Mouse (Mus musculus) forebrain, embryonic 10.5 days (tissue): ENCODE measurements around the gene Trim14. TPM values are rescaled to one million over a fixed set of nuclear protein-coding genes. Genes with fewer than 3 reads are reported as not detected.

Source experiments
- DNase-seq: peaks from one replicate; pipeline ENCODE4 v3.0.0-alpha.2; 2017; ENCODE audit warnings: low spot score; ENCODE audit errors: extremely low spot score
- H3K27ac ChIP-seq: fragments of 300-500 bp; sonication (generic); 2 replicates; pipeline ENCODE4 v1.5.1; 2016; ENCODE audit warnings: mild to moderate bottlenecking
- H3K27me3 ChIP-seq: fragments of 300-500 bp; sonication (generic); 2 replicates; pipeline ENCODE4 v1.6.1; 2016; ENCODE audit warnings: mild to moderate bottlenecking; ENCODE audit not compliant: poor library complexity, severe bottlenecking
- H3K36me3 ChIP-seq: fragments of 300-500 bp; sonication (generic); replicated peaks from 2 replicates; pipeline ENCODE4 v1.6.1; 2016; ENCODE audit warnings: mild to moderate bottlenecking, moderate library complexity
- H3K4me1 ChIP-seq: fragments of 300-500 bp; sonication (generic); 2 replicates; pipeline ENCODE4 v1.6.1; 2016
- H3K4me3 ChIP-seq: fragments of 300-500 bp; sonication (generic); 2 replicates; pipeline ENCODE4 v1.5.1; 2016; ENCODE audit warnings: mild to moderate bottlenecking, moderate library complexity
- H3K9me3 ChIP-seq: fragments of 300-500 bp; sonication (generic); 2 replicates; pipeline ENCODE4 v1.6.1; 2016; ENCODE audit warnings: mild to moderate bottlenecking, moderate library complexity
- WGBS: fragments of 180-500 bp; shearing (Covaris S2); methylation state at CpG from one replicate; pipeline ENCODE4 v1.1.7; 2016; 5-methylcytosine and 5-hydroxymethylcytosine counted together
- polyA plus RNA-seq: library from polyadenylated mRNA; unstranded; fragments of >200 nt; fragmentation: Nextera tagmentation; extraction: Ambion mirVana; gene quantifications from 2 replicates; pipeline ENCODE4 v1.2.1, GENCODE M21; 2016

The Trim14 gene
- polyA plus RNA-seq, 1 experiment from 2014 or later: 0.84 TPM

DNA sequence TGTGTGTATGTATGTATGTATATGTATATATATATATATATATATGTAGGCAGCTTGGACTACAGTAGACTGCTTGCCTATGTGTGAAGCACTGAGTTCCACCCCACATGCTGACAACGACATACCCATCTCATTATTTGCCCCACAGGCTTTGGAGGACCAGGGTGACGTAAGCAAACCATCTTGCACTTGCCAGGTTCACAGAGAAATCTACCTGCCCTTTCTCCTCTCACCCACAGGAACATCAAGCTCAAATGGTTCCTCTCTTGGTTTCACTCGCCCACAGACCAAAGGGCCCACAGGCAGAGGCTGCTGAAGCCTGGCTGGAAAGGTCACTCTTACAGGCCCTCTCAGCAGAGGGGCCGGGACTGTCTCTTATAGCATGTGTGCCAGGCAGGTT is 36.7 kb upstream of the Trim14 start:
- no peak overlapping the region for H3K4me3 ChIP-seq
- no peaks in the 10 kb centered on the region for H3K36me3 ChIP-seq
- no peak for DNase-seq
- no peak overlapping the region for H3K27ac ChIP-seq
- H3K27me3 ChIP-seq: no peaks in the 10 kb centered on the region
- peaks cover 9% of the 10 kb centered on the region; the same call in 1 of the 2 replicates for H3K9me3 ChIP-seq
- 81% methylated on average over 4 of the region's 4 CpGs for WGBS
- peaks cover 11% of the 10 kb centered on the region for H3K4me1 ChIP-seq

- Histone ChIP-seq H3K4me3 (no peak overlapping the region), H3K27ac (no peak overlapping the region), H3K36me3 (no peaks in the 10 kb centered on the region), H3K4me1 (peaks cover 11% of the 10 kb centered on the region), H3K9me3 (peaks cover 9% of the 10 kb centered on the region; the same call in 1 of the 2 replicates), H3K27me3 (no peaks in the 10 kb centered on the region)
- DNase-seq: no peak
- 89% methylated on average over 9 of the region's 9 CpGs for WGBS
These were observed 35.8 kb upstream of the Trim14 start for GRCm38 (mm10) chr4:46571744-46572143.

- Histone ChIP-seq H3K36me3 (no peaks in the 10 kb centered on the region), H3K9me3 (peaks cover 5% of the 10 kb centered on the region; the same call in 1 of the 2 replicates), H3K27me3 (no peaks in the 10 kb centered on the region), H3K4me1 (peaks cover 11% of the 10 kb centered on the region), H3K4me3 (no peak overlapping the region), H3K27ac (peak overlapping the region; percentile 12)
- no peak for DNase-seq
- 27% methylated on average over 5 of the region's 5 CpGs for WGBS
These were observed 33.7 kb upstream of the Trim14 start for GRCm38 (mm10) chr4:46569671-46570070.

DNA sequence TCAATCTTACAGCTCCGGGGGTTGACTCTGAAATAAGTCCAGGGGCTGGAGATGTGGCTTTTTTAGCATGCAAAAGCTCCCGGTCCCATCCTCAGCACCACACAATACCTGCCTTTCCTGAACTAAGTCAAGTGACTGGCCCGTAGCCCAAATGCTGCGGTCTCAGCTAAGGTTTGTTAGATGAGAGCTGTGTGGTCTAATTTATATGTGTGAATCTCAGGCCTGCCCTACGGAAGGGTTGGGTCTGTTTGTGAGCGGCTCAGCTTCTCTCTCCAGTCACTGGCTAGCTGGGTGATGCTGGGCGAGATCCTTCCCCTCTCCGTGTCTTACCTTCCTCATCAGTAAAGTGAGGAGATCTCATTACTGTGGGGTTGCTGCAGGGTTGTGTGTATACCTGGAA is 32.2 kb upstream of the Trim14 start:
- no peaks in the 10 kb centered on the region for H3K36me3 ChIP-seq
- DNase-seq: no peak
- peaks cover 11% of the 10 kb centered on the region for H3K4me1 ChIP-seq
- H3K27me3 ChIP-seq: no peaks in the 10 kb centered on the region
- H3K27ac ChIP-seq: no peak overlapping the region
- 92% methylated on average over 8 of the region's 8 CpGs for WGBS
- peaks cover 5% of the 10 kb centered on the region; the same call in 1 of the 2 replicates for H3K9me3 ChIP-seq
- no peak overlapping the region for H3K4me3 ChIP-seq

DNA sequence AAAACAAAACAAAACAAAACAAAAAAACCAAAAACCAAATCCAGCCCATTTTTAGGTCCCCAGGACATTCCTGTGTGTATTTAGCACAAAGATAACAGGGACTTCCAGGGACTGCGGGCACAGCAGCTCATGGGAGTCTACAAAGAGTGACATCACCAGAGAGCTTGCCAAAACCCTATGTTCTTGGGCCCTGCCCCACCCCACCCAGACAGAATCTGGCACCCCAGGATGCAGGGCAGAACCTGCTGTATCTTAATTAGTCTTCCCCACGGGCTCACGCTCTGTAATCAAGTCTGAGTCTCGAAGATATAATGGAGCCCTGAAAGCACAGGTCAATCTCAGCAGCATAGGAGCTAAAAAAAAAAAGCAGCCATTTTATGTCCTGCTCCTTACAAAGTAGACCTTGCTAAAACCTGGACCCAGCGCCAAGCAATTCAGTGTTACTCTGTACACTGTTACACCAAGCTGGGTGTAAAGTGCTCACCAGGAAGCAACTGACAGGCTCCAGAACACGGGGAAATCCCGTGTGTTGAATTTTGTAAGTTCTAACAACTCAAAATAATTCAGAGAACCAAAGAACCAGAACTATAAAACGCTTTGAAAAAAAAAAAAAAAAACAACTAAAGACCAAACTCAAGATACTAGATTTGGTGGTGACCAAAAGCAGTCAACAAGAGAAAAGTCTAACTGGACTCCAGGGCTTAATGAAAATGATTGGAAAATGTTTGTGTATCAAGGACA is 31.2 kb upstream of the Trim14 start:
- Histone ChIP-seq H3K27me3 (no peaks in the 10 kb centered on the region), H3K4me3 (no peak overlapping the region), H3K4me1 (peaks cover 11% of the 10 kb centered on the region), H3K36me3 (no peaks in the 10 kb centered on the region), H3K9me3 (peaks cover 5% of the 10 kb centered on the region; the same call in 1 of the 2 replicates), H3K27ac (no peak overlapping the region)
- 78% methylated on average over 8 of the region's 8 CpGs for WGBS
- no peak for DNase-seq

GRCm38 (mm10) chr4:46565393-46565955 is 29.5 kb upstream of the Trim14 start:
- no peaks in the 10 kb centered on the region for H3K36me3 ChIP-seq
- H3K4me3 ChIP-seq: no peak overlapping the region
- no peak for DNase-seq
- H3K27ac ChIP-seq: no peak overlapping the region
- H3K4me1 ChIP-seq: peaks cover 12% of the 10 kb centered on the region
- H3K27me3 ChIP-seq: no peaks in the 10 kb centered on the region
- no peaks in the 10 kb centered on the region for H3K9me3 ChIP-seq
- WGBS: 88% methylated on average over 4 of the region's 4 CpGs

DNA sequence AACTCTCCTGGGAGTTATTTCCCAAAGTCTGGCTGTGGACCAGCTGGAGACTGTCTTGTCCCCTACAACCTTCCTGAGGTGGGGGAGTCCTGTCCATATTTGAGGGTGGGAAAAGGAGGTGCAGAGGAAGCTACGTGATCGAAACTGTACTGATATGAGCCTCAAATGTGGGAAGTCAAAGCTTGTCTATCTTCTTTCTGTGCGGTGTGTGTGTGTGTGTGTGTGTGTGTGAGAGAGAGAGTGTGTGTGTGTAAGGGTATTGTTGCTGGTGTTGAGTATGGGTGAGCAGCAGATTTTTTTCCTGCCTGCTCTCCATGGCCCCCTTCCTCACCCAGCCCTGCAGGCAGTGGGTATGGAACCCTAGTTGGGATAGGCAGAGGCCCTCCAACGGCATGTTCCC is 28.3 kb upstream of the Trim14 start:
- Histone ChIP-seq H3K9me3 (no peaks in the 10 kb centered on the region), H3K27me3 (no peaks in the 10 kb centered on the region), H3K36me3 (no peaks in the 10 kb centered on the region), H3K4me3 (no peak overlapping the region), H3K4me1 (peaks cover 4% of the 10 kb centered on the region; the same call in 1 of the 2 replicates), H3K27ac (no peak overlapping the region)
- WGBS: 91% methylated on average over 4 of the region's 4 CpGs
- no peak for DNase-seq

- DNase-seq: no peak
- Histone ChIP-seq H3K27ac (no peak overlapping the region), H3K4me3 (no peak overlapping the region), H3K9me3 (no peaks in the 10 kb centered on the region), H3K4me1 (0 out of 2 replicates have a peak, but pooled peaks cover 3% of the 10 kb centered on the region), H3K36me3 (no peaks in the 10 kb centered on the region), H3K27me3 (no peaks in the 10 kb centered on the region)
- 81% methylated on average over 10 of the region's 10 CpGs for WGBS
These were observed 27.9 kb upstream of the Trim14 start for GRCm38 (mm10) chr4:46563847-46564246.

GRCm38 (mm10) chr4:46562841-46563240 is 26.9 kb upstream of the Trim14 start:
- no peaks in the 10 kb centered on the region for H3K36me3 ChIP-seq
- 97% methylated on average over 14 of the region's 14 CpGs for WGBS
- no peaks in the 10 kb centered on the region for H3K9me3 ChIP-seq
- H3K27ac ChIP-seq: no peak overlapping the region
- DNase-seq: no peak
- no peaks in the 10 kb centered on the region for H3K27me3 ChIP-seq
- no peak overlapping the region for H3K4me3 ChIP-seq
- H3K4me1 ChIP-seq: peaks cover 8% of the 10 kb centered on the region

GRCm38 (mm10) chr4:46562037-46562436 is 26.1 kb upstream of the Trim14 start:
- Histone ChIP-seq H3K27ac (no peak overlapping the region), H3K9me3 (no peaks in the 10 kb centered on the region), H3K36me3 (no peaks in the 10 kb centered on the region), H3K27me3 (no peaks in the 10 kb centered on the region), H3K4me1 (peaks cover 8% of the 10 kb centered on the region), H3K4me3 (no peak overlapping the region)
- WGBS: 82% methylated on average over 5 of the region's 5 CpGs
- DNase-seq: no peak

- Histone ChIP-seq H3K9me3 (no peaks in the 10 kb centered on the region), H3K27me3 (no peaks in the 10 kb centered on the region), H3K4me3 (no peak overlapping the region), H3K4me1 (peaks cover 8% of the 10 kb centered on the region), H3K27ac (no peak overlapping the region), H3K36me3 (no peaks in the 10 kb centered on the region)
- no peak for DNase-seq
- WGBS: 83% methylated on average over 14 of the region's 14 CpGs
These were observed 24.2 kb upstream of the Trim14 start for GRCm38 (mm10) chr4:46560069-46560705.

DNA sequence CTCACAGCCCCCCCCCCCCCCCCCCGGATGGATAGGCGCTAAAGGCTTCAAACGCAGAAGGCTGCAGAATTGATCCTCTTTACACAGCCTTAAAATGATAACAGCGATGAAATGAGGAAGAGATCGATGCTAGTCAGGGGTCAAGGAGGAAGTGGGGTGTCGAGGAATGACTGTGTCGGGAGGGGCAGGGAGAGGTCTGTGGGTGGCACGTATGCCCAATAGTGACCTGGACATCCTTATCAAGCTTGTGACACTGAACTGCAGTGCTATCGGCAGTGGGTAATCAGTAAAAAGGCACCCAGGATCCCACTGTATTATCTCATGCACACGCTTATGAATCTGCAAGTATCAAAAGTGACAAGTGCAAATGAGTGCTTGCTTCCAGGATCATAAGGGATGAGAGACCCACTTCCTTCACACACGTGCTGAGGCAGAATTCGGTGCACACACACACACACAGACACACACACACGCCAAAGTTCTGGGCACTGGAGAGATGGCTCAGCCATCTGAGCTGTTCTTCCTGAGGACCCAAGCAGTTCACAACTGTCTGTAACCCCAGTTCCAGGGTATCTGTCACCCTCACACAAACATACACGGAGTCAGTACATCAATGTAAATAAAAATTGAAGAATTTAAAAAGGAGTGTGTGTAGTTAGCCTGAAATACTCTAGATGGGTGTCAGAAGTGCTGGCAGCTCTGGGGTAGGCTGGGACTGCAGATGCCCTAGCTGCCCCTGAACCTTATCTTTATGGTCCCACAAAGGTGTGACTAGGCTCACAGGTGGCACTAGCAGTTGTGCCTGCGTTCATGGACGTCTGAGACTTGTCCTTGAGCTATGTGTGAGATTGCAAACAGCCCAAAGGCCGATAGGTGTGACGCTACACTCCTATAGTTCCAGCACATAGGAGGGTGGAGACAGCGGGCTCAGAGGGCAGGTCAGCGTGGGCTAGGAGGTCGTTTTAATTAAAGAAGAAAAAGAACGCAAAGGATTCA is 23.0 kb upstream of the Trim14 start:
- peaks cover 11% of the 10 kb centered on the region for H3K4me1 ChIP-seq
- H3K9me3 ChIP-seq: no peaks in the 10 kb centered on the region
- no peaks in the 10 kb centered on the region for H3K27me3 ChIP-seq
- DNase-seq: no peak
- WGBS: 84% methylated on average over 22 of the region's 22 CpGs
- H3K4me3 ChIP-seq: no peak overlapping the region
- H3K27ac ChIP-seq: no peak overlapping the region
- H3K36me3 ChIP-seq: no peaks in the 10 kb centered on the region
